Mouse (Mus musculus): Measurements from ENCODE around the gene Mcam.

The Mcam gene

GRCm38 (mm10) chr9:44135731-44136411 lies 1.6 kb downstream of the Mcam start:
- DNase-seq (ENCODE audit: low spot score): no peak

DNA sequence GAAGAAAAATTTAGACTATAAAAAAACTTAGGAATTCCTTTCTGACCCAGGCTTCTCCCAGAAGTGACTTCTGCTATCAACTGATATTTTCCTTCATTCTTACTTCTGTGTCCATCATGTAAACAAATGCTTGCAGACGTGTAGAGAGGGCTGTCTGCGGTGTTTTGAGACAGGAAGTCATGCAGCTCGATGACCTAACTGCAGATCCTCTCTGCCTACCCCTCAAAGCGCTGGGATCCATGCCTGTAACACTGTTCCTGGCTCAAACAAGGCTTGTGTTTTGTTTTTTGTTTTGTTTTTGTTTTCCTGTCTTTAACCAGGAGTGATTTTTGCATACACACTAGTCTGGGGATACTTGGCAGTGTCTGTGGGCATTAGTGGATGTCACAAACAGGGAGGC lies 3.6 kb downstream of the Mcam start:
- no peak for DNase-seq (ENCODE audit: low spot score)

GRCm38 (mm10) chr9:44141951-44142350 lies 7.7 kb downstream of the Mcam start:
- no peak for DNase-seq (ENCODE audit: low spot score)

DNA sequence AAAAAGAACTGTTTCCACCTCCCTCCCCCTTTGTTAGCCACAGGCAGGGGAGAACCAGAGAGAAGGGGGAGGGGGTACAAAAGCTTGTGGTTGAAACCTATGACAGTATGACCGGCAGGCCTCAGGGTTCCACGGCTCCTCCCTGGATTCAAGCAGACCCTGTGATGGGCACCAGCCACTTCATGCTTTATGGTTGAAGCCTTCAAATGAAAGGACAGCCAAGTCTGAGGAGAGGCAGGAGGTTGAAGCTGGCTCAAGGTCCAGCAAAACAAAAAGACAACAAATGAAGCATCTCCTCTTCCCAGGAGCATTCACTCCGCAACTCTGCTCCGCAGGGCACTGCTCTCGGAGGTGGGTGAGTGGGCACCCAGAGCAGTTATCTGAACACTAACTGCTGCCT lies 9.2 kb downstream of the Mcam start:
- no peak for DNase-seq (ENCODE audit: low spot score)

- peak; percentile 51 for DNase-seq (ENCODE audit: low spot score)
These were observed 9.9 kb downstream of the Mcam start for GRCm38 (mm10) chr9:44144023-44144717.

GRCm38 (mm10) chr9:44144718-44145060 lies 10.4 kb downstream of the Mcam start:
- DNase-seq (ENCODE audit: low spot score): no peak

- DNase-seq (ENCODE audit: low spot score): peak; percentile 42
These were observed 13.0 kb downstream of the Mcam start for GRCm38 (mm10) chr9:44147290-44147689.

DNA sequence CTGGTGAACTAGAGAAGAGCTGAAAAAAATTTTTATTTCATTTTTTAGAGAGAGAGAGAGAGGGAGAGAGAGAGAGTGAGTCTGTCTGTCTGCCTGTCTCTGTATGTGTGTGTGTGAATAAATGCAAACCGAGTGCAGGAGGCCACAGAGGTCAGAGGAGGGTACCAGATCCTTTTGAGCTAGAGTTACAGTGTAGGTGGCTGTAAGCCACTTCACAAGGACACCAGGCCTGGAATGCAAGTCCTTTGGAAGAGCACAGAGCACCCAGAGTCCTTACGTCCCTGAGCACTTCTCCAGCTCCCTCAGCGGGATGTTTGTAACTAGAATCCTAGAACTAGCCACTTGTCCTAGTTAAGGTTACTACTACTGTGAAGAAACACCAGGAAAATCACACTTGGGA lies 25.6 kb downstream of the Mcam start:
- no peak for DNase-seq (ENCODE audit: low spot score)

GRCm38 (mm10) chr9:44168931-44169330 lies 34.7 kb downstream of the Mcam start:
- no peak for DNase-seq (ENCODE audit: low spot score)

- DNase-seq (ENCODE audit: low spot score): no peak
These were observed 36.5 kb downstream of the Mcam start for GRCm38 (mm10) chr9:44170691-44171151.

DNA sequence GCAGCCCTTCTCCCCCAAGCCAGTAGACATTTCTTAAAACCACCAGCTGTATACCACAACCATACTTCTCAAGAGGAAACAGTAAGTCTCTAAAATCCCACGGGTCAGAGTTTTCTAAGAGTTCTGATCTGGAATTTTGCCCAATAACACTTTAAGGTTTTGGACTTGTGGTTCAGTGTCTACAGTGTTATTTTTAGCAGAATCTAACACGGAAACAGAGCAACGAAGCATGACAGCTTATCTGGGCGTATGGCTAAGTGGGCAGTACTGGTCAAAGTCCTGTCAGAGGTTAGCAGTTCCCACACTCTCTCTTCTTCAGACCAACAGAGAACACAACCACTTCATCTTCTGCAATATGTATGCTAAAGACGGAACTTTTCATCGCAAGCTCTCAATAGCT lies 41.3 kb downstream of the Mcam start:
- DNase-seq (ENCODE audit: low spot score): no peak

- DNase-seq (ENCODE audit: low spot score): no peak
These were observed 41.7 kb downstream of the Mcam start for GRCm38 (mm10) chr9:44175957-44176356.

DNA sequence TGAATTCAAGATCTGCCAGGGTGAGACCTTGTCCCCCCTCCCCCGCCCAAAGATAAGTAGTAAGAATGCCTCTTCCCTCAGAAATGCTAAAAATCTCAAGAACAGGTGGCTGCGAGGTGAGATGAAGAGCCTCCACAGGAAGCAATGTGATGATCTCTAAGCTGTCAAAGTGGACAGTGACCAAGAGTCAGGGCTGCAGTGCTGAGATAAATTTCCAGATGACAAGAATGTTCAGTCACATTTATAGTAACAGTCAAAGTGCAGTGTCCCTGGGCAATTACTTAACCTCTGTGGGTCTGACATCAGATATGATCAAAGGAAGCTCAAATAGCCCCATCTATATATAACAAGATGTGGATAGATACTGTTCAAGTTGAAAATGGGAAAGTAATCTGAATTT lies 43.1 kb downstream of the Mcam start:
- DNase-seq (ENCODE audit: low spot score): no peak

GRCm38 (mm10) chr9:44178389-44178788 lies 44.1 kb downstream of the Mcam start:
- DNase-seq (ENCODE audit: low spot score): peak; percentile 21

DNA sequence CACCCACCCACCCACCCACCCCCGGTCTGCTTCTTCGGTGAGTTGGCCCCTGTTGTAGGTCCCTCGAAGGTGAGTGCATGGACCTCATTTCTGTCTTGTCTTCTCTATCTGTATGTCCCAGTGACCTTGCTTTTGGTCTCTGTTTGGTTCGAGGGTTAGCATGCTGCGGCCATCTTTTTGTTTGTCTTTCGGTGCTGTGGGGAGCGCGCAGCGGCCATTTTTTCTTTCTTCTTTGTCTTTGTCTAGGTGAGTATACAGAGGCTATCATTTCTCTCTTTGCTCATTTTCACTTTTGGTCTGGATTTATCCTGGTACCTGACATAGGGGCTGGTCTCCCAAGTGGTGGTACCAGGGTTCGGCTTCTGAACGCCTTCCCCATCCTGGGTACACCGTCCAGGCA lies 44.5 kb downstream of the Mcam start:
- no peak for DNase-seq (ENCODE audit: low spot score)

GRCm38 (mm10) chr9:44181537-44181936 lies 47.3 kb downstream of the Mcam start:
- no peak for DNase-seq (ENCODE audit: low spot score)

- no peak for DNase-seq (ENCODE audit: low spot score)
These were observed 48.0 kb downstream of the Mcam start for GRCm38 (mm10) chr9:44182260-44182659.

DNA sequence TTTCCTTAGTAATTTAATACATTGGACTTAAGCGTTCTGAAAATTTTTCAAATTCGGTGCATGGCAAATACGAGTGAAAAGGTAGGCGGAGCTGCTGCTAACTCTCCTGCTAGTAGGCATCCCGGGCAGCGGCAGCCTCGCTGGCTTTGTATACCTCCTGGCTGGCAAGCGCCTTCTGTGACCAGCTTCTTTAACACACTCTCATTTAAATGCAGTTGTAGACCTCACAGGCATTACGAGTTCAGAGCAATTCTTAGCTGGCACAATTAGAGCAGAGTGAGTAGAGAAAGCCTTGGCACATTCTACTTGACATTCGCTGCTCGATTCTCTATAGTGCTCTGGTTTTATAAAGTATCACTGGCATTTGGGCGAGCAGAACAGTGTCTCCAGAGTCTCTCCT lies 54.0 kb downstream of the Mcam start:
- DNase-seq (ENCODE audit: low spot score): no peak

DNA sequence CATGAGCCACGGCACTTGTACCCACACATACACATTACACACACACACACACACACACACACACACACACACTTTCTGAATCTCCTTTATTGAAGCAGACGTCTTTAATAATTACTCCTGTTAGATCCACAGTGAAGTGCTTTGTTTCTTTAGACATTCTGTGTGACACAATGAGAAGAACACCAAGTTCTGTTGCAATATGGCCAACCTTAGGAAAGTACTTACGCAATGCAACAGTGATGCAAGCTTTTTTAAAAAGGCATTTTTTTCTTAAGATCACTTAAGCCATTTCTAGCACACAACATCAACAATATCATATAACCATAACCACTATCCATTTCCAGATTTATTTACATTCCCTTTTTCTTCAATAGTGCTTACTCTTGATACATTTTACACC lies 56.9 kb downstream of the Mcam start:
- no peak for DNase-seq (ENCODE audit: low spot score)

DNA sequence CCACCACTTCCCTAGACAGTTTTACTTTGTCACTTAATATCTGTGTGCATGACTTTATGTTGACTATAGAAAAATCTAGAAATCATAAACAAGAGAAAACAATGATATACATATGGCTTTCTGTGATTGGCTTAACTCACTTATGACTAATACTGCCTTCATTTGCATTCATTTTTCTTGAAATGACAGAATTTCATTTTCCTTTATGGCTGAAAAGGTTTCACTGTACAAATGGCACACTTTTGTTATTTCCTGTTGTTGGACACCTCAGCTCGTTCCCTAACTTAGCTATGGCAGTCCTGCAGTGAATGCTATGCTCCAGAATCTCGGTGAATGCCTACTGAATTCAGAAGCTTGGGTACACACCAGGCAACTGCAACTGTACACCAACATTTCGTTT lies 58.0 kb downstream of the Mcam start:
- DNase-seq (ENCODE audit: low spot score): no peak

Data from embryo, embryonic 10.5 days (tissue).